Mouse (Mus musculus) kidney, embryonic 16.5 days (tissue): ENCODE measurements at regions not wholly inside any gene's neighbourhood (a gene's known extent, or its start where the extent isn't known, plus 50 kb on each side); places are given as distances from the start of the nearest gene placed in this dataset.

Experiments used
- ATAC-seq: fragments of 200-750 bp; cut with Nextera tagmentation; 2 replicates; pipeline ENCODE4 v1.8.0; 2017; ENCODE audit warnings: moderate TSS enrichment; ENCODE audit not compliant: low FRiP score, low TSS enrichment
- H3K27ac ChIP-seq: fragments of 300-500 bp; sonication (generic); 2 replicates; pipeline ENCODE4 v1.5.1; 2014; ENCODE audit warnings: low read length
- H3K27me3 ChIP-seq: fragments of 300-500 bp; sonication (generic); 2 replicates; pipeline ENCODE4 v1.6.1; 2014; ENCODE audit warnings: low read length, control low read depth, mixed read lengths; ENCODE audit not compliant: insufficient read depth
- H3K36me3 ChIP-seq: fragments of 300-500 bp; sonication (generic); 2 replicates; pipeline ENCODE4 v1.6.1; 2014; ENCODE audit warnings: low read length, control low read depth, mixed read lengths; ENCODE audit not compliant: insufficient read depth
- H3K4me1 ChIP-seq: fragments of 300-500 bp; sonication (generic); 2 replicates; pipeline ENCODE4 v1.6.1; 2014; ENCODE audit warnings: low read length, control low read depth, mixed read lengths; ENCODE audit not compliant: insufficient read depth
- H3K4me2 ChIP-seq: fragments of 300-500 bp; sonication (generic); replicated peaks from 2 replicates; pipeline ENCODE4 v1.6.1; 2014; ENCODE audit warnings: low read depth, low read length
- H3K4me3 ChIP-seq: fragments of 300-500 bp; sonication (generic); 2 replicates; pipeline ENCODE4 v1.5.1; 2014; ENCODE audit warnings: mild to moderate bottlenecking, low read length
- H3K9ac ChIP-seq: fragments of 300-500 bp; sonication (generic); replicated peaks from 2 replicates; pipeline ENCODE4 v1.6.1; 2014; ENCODE audit warnings: low read length
- H3K9me3 ChIP-seq: fragments of 300-500 bp; sonication (generic); 2 replicates; pipeline ENCODE4 v1.6.1; 2016; ENCODE audit warnings: low read length, control low read depth
- whole genome bisulfite sequencing: fragments of 180-500 bp; shearing (Covaris S2); extraction: QIAGEN DNeasy Blood & Tissue Kit; methylation state at CpG from one replicate; pipeline ENCODE4 v1.1.7; 2014; 5-methylcytosine and 5-hydroxymethylcytosine counted together

- Histone ChIP-seq H3K4me2 (no peak overlapping the region), H3K27me3 (no peaks in the 10 kb centered on the region), H3K9me3 (peaks cover 4% of the 10 kb centered on the region; the same call in 1 of the 2 replicates), H3K27ac (no peak overlapping the region), H3K4me3 (no peak overlapping the region), H3K9ac (no peak overlapping the region), H3K4me1 (no peaks in the 10 kb centered on the region), H3K36me3 (no peaks in the 10 kb centered on the region)
- WGBS: 79% methylated on average over 1 of the region's 1 CpGs
- no peak for ATAC-seq
These were observed 287.8 kb downstream of the Wdr20rt start for GRCm38 (mm10) chr12:65513070-65513469.

GRCm38 (mm10) chr12:65534142-65534690, 308.9 kb downstream of the Wdr20rt start:
- Histone ChIP-seq H3K4me1 (no peaks in the 10 kb centered on the region), H3K36me3 (no peaks in the 10 kb centered on the region), H3K27me3 (no peaks in the 10 kb centered on the region), H3K27ac (no peak overlapping the region), H3K9me3 (no peaks in the 10 kb centered on the region), H3K4me3 (no peak overlapping the region), H3K4me2 (no peak overlapping the region), H3K9ac (no peak overlapping the region)
- ATAC-seq: no peak
- WGBS: 78% methylated on average over 3 of the region's 3 CpGs

- Histone ChIP-seq H3K4me1 (no peaks in the 10 kb centered on the region), H3K36me3 (no peaks in the 10 kb centered on the region), H3K4me2 (no peak overlapping the region), H3K27ac (no peak overlapping the region), H3K4me3 (no peak overlapping the region), H3K27me3 (no peaks in the 10 kb centered on the region), H3K9ac (no peak overlapping the region), H3K9me3 (no peaks in the 10 kb centered on the region)
- ATAC-seq: no peak
- WGBS: 86% methylated on average over 4 of the region's 4 CpGs
These were observed 323.0 kb downstream of the Wdr20rt start for GRCm38 (mm10) chr12:65548301-65548700.

GRCm38 (mm10) chr12:65552230-65552629, 326.9 kb downstream of the Wdr20rt start:
- Histone ChIP-seq H3K9ac (no peak overlapping the region), H3K4me2 (no peak overlapping the region), H3K27ac (no peak overlapping the region), H3K27me3 (no peaks in the 10 kb centered on the region), H3K4me1 (no peaks in the 10 kb centered on the region), H3K9me3 (no peaks in the 10 kb centered on the region), H3K36me3 (no peaks in the 10 kb centered on the region), H3K4me3 (no peak overlapping the region)
- ATAC-seq: no peak
- 86% methylated on average over 3 of the region's 3 CpGs for WGBS

- no peak for ATAC-seq
- Histone ChIP-seq H3K36me3 (no peaks in the 10 kb centered on the region), H3K9ac (no peak overlapping the region), H3K9me3 (no peaks in the 10 kb centered on the region), H3K4me1 (no peaks in the 10 kb centered on the region), H3K27me3 (no peaks in the 10 kb centered on the region), H3K4me2 (no peak overlapping the region), H3K27ac (no peak overlapping the region), H3K4me3 (no peak overlapping the region)
- WGBS: 88% methylated on average over 6 of the region's 6 CpGs
These were observed 333.7 kb downstream of the Wdr20rt start for GRCm38 (mm10) chr12:65559036-65559435.

- no peaks in the 10 kb centered on the region for H3K9me3 ChIP-seq
- WGBS: 82% methylated on average over 3 of the region's 3 CpGs
- no peak overlapping the region for H3K4me3 ChIP-seq
- H3K27me3 ChIP-seq: no peaks in the 10 kb centered on the region
- no peaks in the 10 kb centered on the region for H3K36me3 ChIP-seq
- H3K27ac ChIP-seq: no peak overlapping the region
- no peak for ATAC-seq
- H3K9ac ChIP-seq: no peak overlapping the region
- no peaks in the 10 kb centered on the region for H3K4me1 ChIP-seq
- no peak overlapping the region for H3K4me2 ChIP-seq
These were observed 334.5 kb downstream of the Wdr20rt start for GRCm38 (mm10) chr12:65559809-65560208.

- Histone ChIP-seq H3K4me2 (no peak overlapping the region), H3K36me3 (no peaks in the 10 kb centered on the region), H3K27ac (no peak overlapping the region), H3K4me1 (no peaks in the 10 kb centered on the region), H3K4me3 (no peak overlapping the region), H3K9ac (no peak overlapping the region), H3K9me3 (no peaks in the 10 kb centered on the region), H3K27me3 (no peaks in the 10 kb centered on the region)
- WGBS: 97% methylated on average over 1 of the region's 1 CpGs
- ATAC-seq: no peak
These were observed 346.3 kb downstream of the Wdr20rt start for GRCm38 (mm10) chr12:65571633-65572032.

GRCm38 (mm10) chr12:65593559-65593958, 368.2 kb downstream of the Wdr20rt start:
- Histone ChIP-seq H3K36me3 (no peaks in the 10 kb centered on the region), H3K9ac (no peak overlapping the region), H3K4me3 (no peak overlapping the region), H3K9me3 (no peaks in the 10 kb centered on the region), H3K4me2 (no peak overlapping the region), H3K27me3 (no peaks in the 10 kb centered on the region), H3K4me1 (no peaks in the 10 kb centered on the region), H3K27ac (no peak overlapping the region)
- no peak for ATAC-seq
- WGBS: 65% methylated on average over 1 of the region's 1 CpGs

GRCm38 (mm10) chr12:65594075-65594474, 368.8 kb downstream of the Wdr20rt start:
- no peak overlapping the region for H3K4me2 ChIP-seq
- no peaks in the 10 kb centered on the region for H3K4me1 ChIP-seq
- H3K36me3 ChIP-seq: no peaks in the 10 kb centered on the region
- no peak for ATAC-seq
- no peak overlapping the region for H3K9ac ChIP-seq
- H3K4me3 ChIP-seq: no peak overlapping the region
- no peak overlapping the region for H3K27ac ChIP-seq
- H3K27me3 ChIP-seq: no peaks in the 10 kb centered on the region
- 60% methylated on average over 3 of the region's 3 CpGs for WGBS
- H3K9me3 ChIP-seq: no peaks in the 10 kb centered on the region

GRCm38 (mm10) chr12:65644232-65644631, 418.9 kb downstream of the Wdr20rt start:
- Histone ChIP-seq H3K4me3 (no peak overlapping the region), H3K9me3 (no peaks in the 10 kb centered on the region), H3K4me2 (no peak overlapping the region), H3K4me1 (no peaks in the 10 kb centered on the region), H3K36me3 (no peaks in the 10 kb centered on the region), H3K9ac (no peak overlapping the region), H3K27ac (no peak overlapping the region), H3K27me3 (no peaks in the 10 kb centered on the region)
- no peak for ATAC-seq
- WGBS: 88% methylated on average over 1 of the region's 1 CpGs
